9 mouse cellular contexts compared by ENCODE assay signal in genomic region chr2:51141345-51141744, GRCm38 (mm10). TPM values are rescaled to one million over a fixed set of nuclear protein-coding genes. Genes with fewer than 3 reads are reported as not detected.
DNase-seq lines count a peak whose midpoint lies in the region; ATAC-seq and TF ChIP-seq lines count a peak whose summit lies in the region.
"Had no signal": no experiment of that assay in that cellular context is flagged by ENCODE, and none has a peak within 500 bp of the region (broad histone marks: within the 10 kb centered on the region; RNA-seq: fewer than 3 reads in every experiment).

No protein-coding gene starts in this region.

- H3K27ac ChIP-seq in gastrocnemius, adult 2 months, result peak overlapping the region; percentile 56; the same call in 1 of the 2 replicates
- H3K27ac ChIP-seq in embryonic facial prominence, embryonic 11.5 days (replicated peaks; ENCODE audit: low read depth, low read length), result 0 out of 2 replicates have a peak overlapping the region, but pooled peaks have one; percentile 23
- no peak overlapping the region for H3K27ac ChIP-seq in hindbrain, embryonic 16.5 days (ENCODE audit: low read depth, low read length)
- peak overlapping the region; percentile 89 for H3K27ac ChIP-seq in midbrain, embryonic 11.5 days (ENCODE audit: low read depth, low read length)

- H3K9me3 ChIP-seq in embryonic facial prominence, embryonic 11.5 days (replicated peaks; ENCODE audit: control insufficient read depth, low read length), result no peaks in the 10 kb centered on the region
- H3K9me3 ChIP-seq in hindbrain, embryonic 16.5 days (ENCODE audit: control insufficient read depth, low read length), result no peaks in the 10 kb centered on the region
- no peaks in the 10 kb centered on the region for H3K9me3 ChIP-seq in midbrain, embryonic 11.5 days (ENCODE audit: control insufficient read depth, low read length)

- peak overlapping the region; percentile 33 for H3K4me2 ChIP-seq in embryonic facial prominence, embryonic 11.5 days (ENCODE audit: low read depth, low read length)
- H3K4me2 ChIP-seq in hindbrain, embryonic 16.5 days (ENCODE audit: low read length), result peak overlapping the region; percentile 54
- peak overlapping the region; percentile 55 for H3K4me2 ChIP-seq in midbrain, embryonic 11.5 days

- H3K36me3 ChIP-seq in embryonic facial prominence, embryonic 11.5 days (replicated peaks; ENCODE audit: control insufficient read depth, insufficient read depth, low read depth, low read length), result no peaks in the 10 kb centered on the region
- no peaks in the 10 kb centered on the region for H3K36me3 ChIP-seq in hindbrain, embryonic 16.5 days (ENCODE audit: control insufficient read depth, insufficient read depth, low read length)
- H3K36me3 ChIP-seq in midbrain, embryonic 11.5 days (ENCODE audit: control insufficient read depth, insufficient read depth, low read length), result peaks cover 8% of the 10 kb centered on the region

- peaks cover 3% of the 10 kb centered on the region; the same call in 1 of the 2 replicates for H3K4me1 ChIP-seq in embryonic facial prominence, embryonic 11.5 days (ENCODE audit: control insufficient read depth, insufficient read depth, low read length)
- peaks cover 52% of the 10 kb centered on the region for H3K4me1 ChIP-seq in hindbrain, embryonic 16.5 days (ENCODE audit: control insufficient read depth, insufficient read depth, low read depth, low read length)
- peaks cover 61% of the 10 kb centered on the region for H3K4me1 ChIP-seq in midbrain, embryonic 11.5 days (ENCODE audit: control insufficient read depth, insufficient read depth, low read length)

- no peak for ATAC-seq in embryonic facial prominence, embryonic 11.5 days (replicated peaks; ENCODE audit: insufficient number of reproducible peaks, low FRiP score, low TSS enrichment, low read depth)
- ATAC-seq in hindbrain, embryonic 16.5 days, result no peak
- no peak for ATAC-seq in midbrain, embryonic 11.5 days (ENCODE audit: low FRiP score)

- H3K9ac ChIP-seq in embryonic facial prominence, embryonic 11.5 days (replicated peaks; ENCODE audit: low read length), result peak overlapping the region; percentile 18; the same call in 1 of the 2 replicates
- H3K9ac ChIP-seq in hindbrain, embryonic 16.5 days (ENCODE audit: low read depth, low read length), result no peak overlapping the region
- H3K9ac ChIP-seq in midbrain, embryonic 11.5 days (ENCODE audit: low read length), result peak overlapping the region; percentile 60

- intact Hi-C loops in gastrocnemius, adult 2 months (cut with DNase I), result loop anchor here (10.0 kb wide), 1 partner anchor 467 kb away; no protein-coding TSS in a partner anchor

- H3K27me3 ChIP-seq in embryonic facial prominence, embryonic 11.5 days (ENCODE audit: control insufficient read depth, insufficient read depth, low read length), result no peaks in the 10 kb centered on the region
- H3K27me3 ChIP-seq in hindbrain, embryonic 16.5 days (replicated peaks; ENCODE audit: control insufficient read depth, insufficient read depth, low read length), result no peaks in the 10 kb centered on the region
- H3K27me3 ChIP-seq in midbrain, embryonic 11.5 days (ENCODE audit: control insufficient read depth, insufficient read depth, low read length), result no peaks in the 10 kb centered on the region

- DNase-seq in gastrocnemius, adult 2 months, result no peak
- no peak for DNase-seq in gastrocnemius, adult 8-10 months (ENCODE audit: low spot score in 2 of 2)
- no peak for DNase-seq in embryonic facial prominence, embryonic 11.5 days (ENCODE audit: low spot score)
- no peak for DNase-seq in midbrain, embryonic 11.5 days (ENCODE audit: low spot score, missing footprints)
- no peak for DNase-seq in ovary, postnatal 14 days (ENCODE audit: low spot score)
- DNase-seq in cerebellum, adult 11-12 months, result no peak
- DNase-seq in right cerebral cortex, postnatal 14 days, result no peak
- DNase-seq: gastrocnemius, postnatal 14 days had no signal

- peak overlapping the region; percentile 46 for H3K4me3 ChIP-seq in gastrocnemius, adult 2 months
- H3K4me3 ChIP-seq in embryonic facial prominence, embryonic 11.5 days (ENCODE audit: low read depth, low read length), result 0 out of 2 replicates have a peak overlapping the region, but pooled peaks have one; percentile 5
- no peak overlapping the region for H3K4me3 ChIP-seq in hindbrain, embryonic 16.5 days (ENCODE audit: low read length)
- H3K4me3 ChIP-seq in midbrain, embryonic 11.5 days (ENCODE audit: low read depth, low read length), result peak overlapping the region; percentile 30

- 48% methylated on average over 3 of the region's 3 CpGs for WGBS in embryonic facial prominence, embryonic 11.5 days
- WGBS in hindbrain, embryonic 16.5 days, result 47% methylated on average over 3 of the region's 3 CpGs
- WGBS in midbrain, embryonic 11.5 days, result 45% methylated on average over 3 of the region's 3 CpGs

- no peak for TF ChIP-seq CTCF in gastrocnemius, adult 2 months (IDR thresholded peaks at IDR 0.05)

RNA-seq across cellular contexts. Expression of gene Rnd3, which starts 7.6 kb away (rescaled TPM):
- total RNA-seq in gastrocnemius, adult 2 months (2021), result 1 to 10 TPM; 5.3 to 6.4 TPM
- total RNA-seq in gastrocnemius, adult 8-10 months (2022), result 1 to 10 TPM; 3.2 to 4.5 (median 3.5) TPM
- 208 and 214 TPM in 2 replicates for polyA plus RNA-seq in embryonic facial prominence, embryonic 11.5 days (2014; fragmentation: Nextera tagmentation; extraction: Ambion mirVana)
- 82.6 and 106 TPM in 2 replicates for polyA plus RNA-seq in hindbrain, embryonic 16.5 days (2015; fragmentation: Nextera tagmentation; extraction: Ambion mirVana)
- polyA plus RNA-seq in midbrain, embryonic 11.5 days (2014; fragmentation: Nextera tagmentation; extraction: Ambion mirVana), result 338 and 393 TPM in 2 replicates
